Mouse (Mus musculus): Measurements from ENCODE around the gene Olfr805. TPM values are rescaled to one million over a fixed set of nuclear protein-coding genes. Genes with fewer than 3 reads are reported as not detected.

Olfr805 gene
- not detected in 2 replicates for polyA plus RNA-seq (2015; fragmentation: Nextera tagmentation; extraction: Ambion mirVana)

GRCm38 (mm10) chr10:129729275-129729674 lies at the start of gene Olfr805:
Olfr805 (minus strand) TSS chr10:129729375.
- Histone ChIP-seq H3K27ac (ENCODE audit: low read depth, low read length) (no peak within 1 kb of the TSS), H3K4me2 (ENCODE audit: low read length) (no peak within 1 kb of the TSS), H3K27me3 (replicated peaks; ENCODE audit: control insufficient read depth, insufficient read depth, low read length) (no peaks in the 10 kb centered on the region), H3K36me3 (ENCODE audit: control insufficient read depth, insufficient read depth, low read length) (no peaks in the 10 kb centered on the region), H3K4me3 (ENCODE audit: low read length) (no peak within 1 kb of the TSS), H3K9me3 (ENCODE audit: control insufficient read depth, low read length) (no peaks in the 10 kb centered on the region), H3K4me1 (ENCODE audit: control insufficient read depth, insufficient read depth, low read depth, low read length) (no peaks in the 10 kb centered on the region), H3K9ac (ENCODE audit: low read depth, low read length) (no peak within 1 kb of the TSS)
- 96% methylated on average over 2 of the region's 2 CpGs for WGBS
- no peak for ATAC-seq

GRCm38 (mm10) chr10:129778123-129778522 lies 48.9 kb upstream of the Olfr805 start:
- no peak overlapping the region for H3K27ac ChIP-seq (ENCODE audit: low read depth, low read length)
- no peak overlapping the region for H3K9ac ChIP-seq (ENCODE audit: low read depth, low read length)
- ATAC-seq, result no peak
- H3K4me1 ChIP-seq (ENCODE audit: control insufficient read depth, insufficient read depth, low read depth, low read length), result no peaks in the 10 kb centered on the region
- no peaks in the 10 kb centered on the region for H3K27me3 ChIP-seq (replicated peaks; ENCODE audit: control insufficient read depth, insufficient read depth, low read length)
- no peaks in the 10 kb centered on the region for H3K9me3 ChIP-seq (ENCODE audit: control insufficient read depth, low read length)
- no peaks in the 10 kb centered on the region for H3K36me3 ChIP-seq (ENCODE audit: control insufficient read depth, insufficient read depth, low read length)
- H3K4me2 ChIP-seq (ENCODE audit: low read length), result no peak overlapping the region
- H3K4me3 ChIP-seq (ENCODE audit: low read length), result no peak overlapping the region

GRCm38 (mm10) chr10:129774338-129774737 lies 45.2 kb upstream of the Olfr805 start, which contains the start of gene Olfr809:
Olfr809 (plus strand) TSS chr10:129774638.
- no peak within 1 kb of the TSS for H3K4me2 ChIP-seq (ENCODE audit: low read length)
- no peak for ATAC-seq
- no peaks in the 10 kb centered on the region for H3K36me3 ChIP-seq (ENCODE audit: control insufficient read depth, insufficient read depth, low read length)
- no peak within 1 kb of the TSS for H3K9ac ChIP-seq (ENCODE audit: low read depth, low read length)
- H3K4me3 ChIP-seq (ENCODE audit: low read length), result no peak within 1 kb of the TSS
- no peak within 1 kb of the TSS for H3K27ac ChIP-seq (ENCODE audit: low read depth, low read length)
- H3K27me3 ChIP-seq (replicated peaks; ENCODE audit: control insufficient read depth, insufficient read depth, low read length), result no peaks in the 10 kb centered on the region
- no peaks in the 10 kb centered on the region for H3K9me3 ChIP-seq (ENCODE audit: control insufficient read depth, low read length)
- H3K4me1 ChIP-seq (ENCODE audit: control insufficient read depth, insufficient read depth, low read depth, low read length), result no peaks in the 10 kb centered on the region

- Histone ChIP-seq H3K4me3 (ENCODE audit: low read length) (no peak within 1 kb of the TSS), H3K9me3 (ENCODE audit: control insufficient read depth, low read length) (no peaks in the 10 kb centered on the region), H3K9ac (ENCODE audit: low read depth, low read length) (no peak within 1 kb of the TSS), H3K36me3 (ENCODE audit: control insufficient read depth, insufficient read depth, low read length) (no peaks in the 10 kb centered on the region), H3K27me3 (replicated peaks; ENCODE audit: control insufficient read depth, insufficient read depth, low read length) (no peaks in the 10 kb centered on the region), H3K4me1 (ENCODE audit: control insufficient read depth, insufficient read depth, low read depth, low read length) (no peaks in the 10 kb centered on the region), H3K27ac (ENCODE audit: low read depth, low read length) (no peak within 1 kb of the TSS), H3K4me2 (ENCODE audit: low read length) (no peak within 1 kb of the TSS)
- WGBS, result 94% methylated on average over 1 of the region's 1 CpGs
- no peak for ATAC-seq
Observed at GRCm38 (mm10) chr10:129765182-129765581, 36.0 kb upstream of the Olfr805 start, which contains the start of gene Olfr808. Olfr808 (plus strand) TSS chr10:129765482.

GRCm38 (mm10) chr10:129757693-129758092 lies 28.5 kb upstream of the Olfr805 start, which contains the start of gene Olfr807:
Olfr807 (minus strand) TSS chr10:129757793.
- Histone ChIP-seq H3K4me1 (ENCODE audit: control insufficient read depth, insufficient read depth, low read depth, low read length) (no peaks in the 10 kb centered on the region), H3K9ac (ENCODE audit: low read depth, low read length) (no peak within 1 kb of the TSS), H3K27me3 (replicated peaks; ENCODE audit: control insufficient read depth, insufficient read depth, low read length) (no peaks in the 10 kb centered on the region), H3K27ac (ENCODE audit: low read depth, low read length) (no peak within 1 kb of the TSS), H3K4me2 (ENCODE audit: low read length) (no peak within 1 kb of the TSS), H3K4me3 (ENCODE audit: low read length) (no peak within 1 kb of the TSS), H3K36me3 (ENCODE audit: control insufficient read depth, insufficient read depth, low read length) (no peaks in the 10 kb centered on the region), H3K9me3 (ENCODE audit: control insufficient read depth, low read length) (no peaks in the 10 kb centered on the region)
- ATAC-seq, result no peak
- 88% methylated on average over 1 of the region's 1 CpGs for WGBS

- H3K9ac ChIP-seq (ENCODE audit: low read depth, low read length), result no peak within 1 kb of the TSS
- H3K27me3 ChIP-seq (replicated peaks; ENCODE audit: control insufficient read depth, insufficient read depth, low read length), result no peaks in the 10 kb centered on the region
- no peak within 1 kb of the TSS for H3K4me2 ChIP-seq (ENCODE audit: low read length)
- H3K4me1 ChIP-seq (ENCODE audit: control insufficient read depth, insufficient read depth, low read depth, low read length), result no peaks in the 10 kb centered on the region
- H3K9me3 ChIP-seq (ENCODE audit: control insufficient read depth, low read length), result no peaks in the 10 kb centered on the region
- H3K4me3 ChIP-seq (ENCODE audit: low read length), result no peak within 1 kb of the TSS
- no peaks in the 10 kb centered on the region for H3K36me3 ChIP-seq (ENCODE audit: control insufficient read depth, insufficient read depth, low read length)
- ATAC-seq, result no peak
- H3K27ac ChIP-seq (ENCODE audit: low read depth, low read length), result no peak within 1 kb of the TSS
Observed at GRCm38 (mm10) chr10:129741821-129742220, 12.6 kb upstream of the Olfr805 start, which contains the start of gene Olfr806. Olfr806 (minus strand) TSS chr10:129741921.

- ATAC-seq, result no peak
- H3K9me3 ChIP-seq (ENCODE audit: control insufficient read depth, low read length), result no peaks in the 10 kb centered on the region
- H3K4me2 ChIP-seq (ENCODE audit: low read length), result no peak within 1 kb of the TSS
- no peaks in the 10 kb centered on the region for H3K36me3 ChIP-seq (ENCODE audit: control insufficient read depth, insufficient read depth, low read length)
- H3K27me3 ChIP-seq (replicated peaks; ENCODE audit: control insufficient read depth, insufficient read depth, low read length), result no peaks in the 10 kb centered on the region
- no peaks in the 10 kb centered on the region for H3K4me1 ChIP-seq (ENCODE audit: control insufficient read depth, insufficient read depth, low read depth, low read length)
- no peak within 1 kb of the TSS for H3K9ac ChIP-seq (ENCODE audit: low read depth, low read length)
- no peak within 1 kb of the TSS for H3K27ac ChIP-seq (ENCODE audit: low read depth, low read length)
- no peak within 1 kb of the TSS for H3K4me3 ChIP-seq (ENCODE audit: low read length)
Observed at GRCm38 (mm10) chr10:129702910-129703309, 26.3 kb downstream of the Olfr805 start, which contains the start of gene Olfr804. Olfr804 (plus strand) TSS chr10:129703210.

GRCm38 (mm10) chr10:129694186-129694585 lies 35.0 kb downstream of the Olfr805 start, which contains the start of gene Olfr803:
Olfr803 (minus strand) TSS chr10:129694286.
- no peaks in the 10 kb centered on the region for H3K9me3 ChIP-seq (ENCODE audit: control insufficient read depth, low read length)
- H3K27me3 ChIP-seq (replicated peaks; ENCODE audit: control insufficient read depth, insufficient read depth, low read length), result no peaks in the 10 kb centered on the region
- H3K4me2 ChIP-seq (ENCODE audit: low read length), result no peak within 1 kb of the TSS
- no peak within 1 kb of the TSS for H3K9ac ChIP-seq (ENCODE audit: low read depth, low read length)
- H3K4me3 ChIP-seq (ENCODE audit: low read length), result no peak within 1 kb of the TSS
- H3K27ac ChIP-seq (ENCODE audit: low read depth, low read length), result no peak within 1 kb of the TSS
- WGBS, result 92% methylated on average over 2 of the region's 2 CpGs
- H3K36me3 ChIP-seq (ENCODE audit: control insufficient read depth, insufficient read depth, low read length), result no peaks in the 10 kb centered on the region
- ATAC-seq, result no peak
- no peaks in the 10 kb centered on the region for H3K4me1 ChIP-seq (ENCODE audit: control insufficient read depth, insufficient read depth, low read depth, low read length)

- Histone ChIP-seq H3K4me3 (ENCODE audit: low read length) (no peak within 1 kb of the TSS), H3K9ac (ENCODE audit: low read depth, low read length) (no peak within 1 kb of the TSS), H3K9me3 (ENCODE audit: control insufficient read depth, low read length) (no peaks in the 10 kb centered on the region), H3K4me2 (ENCODE audit: low read length) (no peak within 1 kb of the TSS), H3K27ac (ENCODE audit: low read depth, low read length) (no peak within 1 kb of the TSS), H3K27me3 (replicated peaks; ENCODE audit: control insufficient read depth, insufficient read depth, low read length) (no peaks in the 10 kb centered on the region), H3K36me3 (ENCODE audit: control insufficient read depth, insufficient read depth, low read length) (no peaks in the 10 kb centered on the region), H3K4me1 (ENCODE audit: control insufficient read depth, insufficient read depth, low read depth, low read length) (no peaks in the 10 kb centered on the region)
- no peak for ATAC-seq
- WGBS, result 60% methylated on average over 1 of the region's 1 CpGs
Observed at GRCm38 (mm10) chr10:129688069-129688468, 41.1 kb downstream of the Olfr805 start, which contains the start of gene Olfr802. Olfr802 (minus strand) TSS chr10:129688169.

- H3K4me2 ChIP-seq (ENCODE audit: low read length), result no peak within 1 kb of the TSS
- no peak for ATAC-seq
- H3K4me1 ChIP-seq (ENCODE audit: control insufficient read depth, insufficient read depth, low read depth, low read length), result no peaks in the 10 kb centered on the region
- no peak within 1 kb of the TSS for H3K27ac ChIP-seq (ENCODE audit: low read depth, low read length)
- H3K27me3 ChIP-seq (replicated peaks; ENCODE audit: control insufficient read depth, insufficient read depth, low read length), result no peaks in the 10 kb centered on the region
- H3K36me3 ChIP-seq (ENCODE audit: control insufficient read depth, insufficient read depth, low read length), result no peaks in the 10 kb centered on the region
- no peaks in the 10 kb centered on the region for H3K9me3 ChIP-seq (ENCODE audit: control insufficient read depth, low read length)
- 80% methylated on average over 1 of the region's 1 CpGs for WGBS
- no peak within 1 kb of the TSS for H3K4me3 ChIP-seq (ENCODE audit: low read length)
- H3K9ac ChIP-seq (ENCODE audit: low read depth, low read length), result no peak within 1 kb of the TSS
Observed at GRCm38 (mm10) chr10:129673765-129674164, 55.4 kb downstream of the Olfr805 start, which contains the start of gene Olfr801. Olfr801 (minus strand) TSS chr10:129673865.

Data from hindbrain, embryonic 16.5 days (tissue).